Mouse (Mus musculus): Measurements from ENCODE around the gene Cldn19.

GRCm38 (mm10) chr4:119292771-119293573 lies 37.8 kb downstream of the Cldn19 start:
- TF ChIP-seq POLR2A (IDR thresholded peaks at IDR 0.05; ENCODE audit: low read depth, low read length) (no peak), CTCF (IDR thresholded peaks at IDR 0.05; ENCODE audit: extremely low read depth, insufficient read length, insufficient replicate concordance, low read depth, low read length) (no peak)
